Mouse (Mus musculus) skeletal muscle tissue, adult 2 months (tissue): ENCODE measurements around the gene Zgpat.

Experiments
- DNase-seq: peaks from one replicate; pipeline ENCODE4 v3.0.0-alpha.2; 2012; ENCODE audit warnings: low read depth, low spot score

The Zgpat gene

GRCm38 (mm10) chr2:181364860-181365596 lies at the start of gene Zgpat, which contains the start of gene Arfrp1:
Zgpat (plus strand) TSS chr2:181364928.
Arfrp1 (minus strand) TSS chr2:181365404.
- DNase-seq = peak; percentile 86

GRCm38 (mm10) chr2:181319248-181320102 lies 45.3 kb upstream of the Zgpat start, which contains the start of gene Rtel1:
Rtel1 (plus strand) TSS chr2:181319739.
- peak; percentile 67 for DNase-seq

GRCm38 (mm10) chr2:181320103-181320499 lies 44.6 kb upstream of the Zgpat start:
- DNase-seq = no peak

GRCm38 (mm10) chr2:181322136-181322535 lies 42.6 kb upstream of the Zgpat start:
- no peak for DNase-seq

- no peak for DNase-seq
These were observed 38.6 kb upstream of the Zgpat start for GRCm38 (mm10) chr2:181326098-181326497.

- DNase-seq = no peak
These were observed 32.2 kb upstream of the Zgpat start for GRCm38 (mm10) chr2:181332542-181332941.

- peak; percentile 28 for DNase-seq
These were observed 30.7 kb upstream of the Zgpat start for GRCm38 (mm10) chr2:181334023-181334422.

- DNase-seq = no peak
These were observed 24.3 kb upstream of the Zgpat start for GRCm38 (mm10) chr2:181340426-181340825.

GRCm38 (mm10) chr2:181342766-181343165 lies 22.0 kb upstream of the Zgpat start:
- DNase-seq = no peak

- no peak for DNase-seq
These were observed 7.9 kb upstream of the Zgpat start for GRCm38 (mm10) chr2:181356780-181357179.

GRCm38 (mm10) chr2:181363946-181364345 lies 782 bp upstream of the Zgpat start:
- DNase-seq = no peak

GRCm38 (mm10) chr2:181364487-181364859 lies 255 bp upstream of the Zgpat start:
- DNase-seq = no peak

GRCm38 (mm10) chr2:181365655-181366075 lies 937 bp downstream of the Zgpat start:
- no peak for DNase-seq

- no peak for DNase-seq
These were observed 5.3 kb downstream of the Zgpat start for GRCm38 (mm10) chr2:181370001-181370400.

- no peak for DNase-seq
These were observed 11.1 kb downstream of the Zgpat start for GRCm38 (mm10) chr2:181375787-181376186.

- no peak for DNase-seq
These were observed 12.5 kb downstream of the Zgpat start for GRCm38 (mm10) chr2:181377230-181377629.

GRCm38 (mm10) chr2:181378701-181379100 lies 14.0 kb downstream of the Zgpat start:
- DNase-seq = no peak

- DNase-seq = no peak
These were observed 15.1 kb downstream of the Zgpat start, which contains the start of gene Lime1 for GRCm38 (mm10) chr2:181379778-181380177. Lime1 (plus strand) TSS chr2:181380078.

GRCm38 (mm10) chr2:181380251-181380650 lies 15.5 kb downstream of the Zgpat start:
- no peak for DNase-seq

GRCm38 (mm10) chr2:181381107-181381506 lies 16.4 kb downstream of the Zgpat start:
- no peak for DNase-seq

GRCm38 (mm10) chr2:181381631-181382306 lies 17.0 kb downstream of the Zgpat start:
- DNase-seq = no peak

GRCm38 (mm10) chr2:181384463-181384862 lies 19.7 kb downstream of the Zgpat start:
- no peak for DNase-seq
